Mouse (Mus musculus) thymus, postnatal 14 days (tissue): ENCODE data around the gene Zfp169.

Experiments used
- DNase-seq: peaks from one replicate; pipeline ENCODE4 v3.0.0; 2021

Gene Zfp169

DNA sequence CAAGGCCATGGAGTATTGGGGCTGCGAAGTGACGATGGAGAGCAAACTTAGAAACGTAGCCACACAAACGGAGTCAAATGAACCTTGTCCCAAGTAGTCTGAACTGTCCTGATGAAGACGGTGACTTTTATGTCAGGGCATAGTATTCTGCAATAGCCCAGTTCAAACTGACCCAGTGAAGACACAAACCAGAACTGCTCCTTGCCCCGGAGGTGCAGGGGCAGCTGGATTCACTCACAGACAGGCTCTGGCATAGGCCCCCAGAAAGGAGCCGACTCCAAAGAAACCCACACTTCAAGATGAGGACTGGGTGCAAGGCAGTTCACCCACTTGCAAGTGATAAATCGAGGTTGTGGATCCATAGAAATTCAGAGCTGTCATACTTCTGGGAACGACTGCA, 4.6 kb downstream of the Zfp169 start:
- DNase-seq, result no peak

DNA sequence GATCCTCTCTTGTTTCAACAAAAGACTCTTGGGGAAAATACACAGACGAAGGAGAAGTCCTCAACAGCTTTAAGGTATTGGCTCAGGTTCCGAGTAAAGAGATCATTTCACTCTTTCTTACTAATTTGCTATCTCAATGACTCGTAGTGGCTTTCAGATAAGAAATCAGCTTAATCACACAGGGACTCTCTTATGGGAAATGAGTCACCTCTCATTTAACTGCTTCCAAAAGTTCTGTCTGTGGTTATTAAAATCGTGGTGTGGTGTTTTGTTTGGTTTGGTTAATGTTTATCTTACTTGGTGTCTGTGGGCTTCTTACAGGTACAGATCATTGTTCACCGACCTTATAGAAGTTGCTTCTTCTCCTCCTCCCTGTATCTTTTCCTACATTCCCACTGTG, 10.8 kb downstream of the Zfp169 start:
- DNase-seq, result no peak

DNA sequence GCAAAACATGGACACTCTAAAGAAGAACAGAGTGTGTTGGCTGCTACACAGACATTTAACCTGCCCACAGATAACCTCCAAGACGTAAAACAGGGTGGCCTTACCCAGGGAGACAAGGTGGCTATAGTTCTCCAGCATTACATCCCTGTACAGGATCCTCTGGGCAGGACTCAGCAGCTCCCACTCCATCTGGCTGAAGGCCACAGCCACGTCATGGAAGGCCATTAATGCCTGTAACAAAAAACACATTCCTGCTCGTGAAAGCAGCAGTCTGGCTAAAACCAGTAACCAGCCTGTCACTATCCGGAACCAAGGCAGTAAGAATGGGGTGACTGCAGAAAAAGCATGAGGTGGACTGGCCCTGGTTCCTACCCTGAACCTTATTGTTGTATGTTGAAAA, 14.6 kb downstream of the Zfp169 start:
- no peak for DNase-seq

DNA sequence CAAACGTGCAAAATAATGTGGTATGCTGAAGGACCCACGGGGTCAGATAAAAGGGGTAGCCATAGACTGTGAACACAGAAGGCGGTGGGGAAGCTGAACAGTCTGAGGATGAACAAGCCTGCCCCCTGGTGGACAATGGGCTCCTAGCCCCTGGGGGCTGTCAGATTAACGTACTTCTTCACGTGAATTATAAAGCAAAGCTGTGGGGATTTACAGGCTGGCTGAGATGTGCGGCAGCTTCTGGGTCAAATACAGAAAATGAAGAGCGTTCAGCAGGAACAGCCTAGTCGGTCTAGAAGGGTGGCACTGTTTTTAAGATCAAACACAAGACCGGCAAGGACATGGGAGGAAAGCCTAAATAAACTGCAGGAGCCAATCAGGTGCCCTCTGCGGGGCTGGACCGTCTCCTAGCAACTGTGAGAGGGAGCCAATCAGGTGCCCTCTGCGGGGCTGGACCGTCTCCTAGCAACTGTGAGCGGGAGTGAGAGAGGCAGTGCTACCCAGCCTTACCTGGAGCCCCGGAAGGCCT, 15.5 kb downstream of the Zfp169 start:
- DNase-seq, result peak; percentile 58

DNA sequence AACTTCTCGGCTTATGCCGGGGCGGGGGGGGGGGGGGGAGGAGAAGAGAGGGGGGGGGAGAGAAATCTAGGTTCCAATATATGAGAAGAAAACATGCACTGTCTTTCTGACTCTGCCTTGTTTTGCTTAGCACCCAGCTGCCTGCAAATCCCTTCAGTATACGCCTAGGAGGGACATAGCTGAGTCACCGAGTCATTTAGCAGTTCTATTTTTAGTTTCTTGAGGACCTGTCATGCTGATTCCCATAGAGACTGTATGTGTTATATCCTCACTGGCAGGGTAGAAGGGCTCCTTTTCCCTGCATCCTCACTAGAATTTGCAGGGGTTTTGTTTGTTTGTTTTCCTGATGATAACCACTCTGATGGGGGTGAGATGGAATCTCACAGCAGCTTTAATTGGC, 20.1 kb downstream of the Zfp169 start:
- no peak for DNase-seq

- DNase-seq, result no peak
These were observed 22.7 kb downstream of the Zfp169 start for GRCm38 (mm10) chr13:48490396-48491182.

- DNase-seq, result no peak
These were observed 29.6 kb downstream of the Zfp169 start for GRCm38 (mm10) chr13:48483606-48484005.

GRCm38 (mm10) chr13:48468656-48469180, 44.5 kb downstream of the Zfp169 start:
- no peak for DNase-seq

- DNase-seq, result no peak
These were observed 47.1 kb downstream of the Zfp169 start for GRCm38 (mm10) chr13:48466186-48466585.

- peak; percentile 40 for DNase-seq
These were observed 49.1 kb downstream of the Zfp169 start for GRCm38 (mm10) chr13:48464170-48464569.

DNA sequence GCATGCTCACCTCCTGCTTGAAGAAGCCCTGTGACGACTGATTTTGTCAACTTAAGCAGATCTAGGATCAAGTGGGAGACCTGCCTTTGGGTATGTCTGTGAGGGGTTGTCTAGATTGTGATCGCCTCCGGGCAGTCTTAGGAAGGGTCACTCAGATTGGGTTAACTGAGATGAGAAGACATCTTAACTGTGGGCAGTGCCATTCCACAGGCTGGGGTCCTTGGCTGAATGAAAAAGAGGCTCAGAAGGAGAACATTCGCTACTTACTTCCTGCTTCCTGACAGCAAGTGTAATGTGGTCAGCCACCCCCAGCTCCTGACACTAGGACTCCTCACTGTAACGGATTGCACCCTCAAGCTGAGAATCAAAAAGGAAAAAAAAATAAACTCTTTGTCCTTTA, 54.0 kb downstream of the Zfp169 start:
- no peak for DNase-seq

GRCm38 (mm10) chr13:48448119-48448518, 65.1 kb downstream of the Zfp169 start:
- no peak for DNase-seq

- DNase-seq, result no peak
These were observed 69.3 kb downstream of the Zfp169 start for GRCm38 (mm10) chr13:48443996-48444395.

GRCm38 (mm10) chr13:48438321-48438720, 74.9 kb downstream of the Zfp169 start:
- no peak for DNase-seq
